Mouse (Mus musculus) kidney, embryonic 14.5 days (tissue): ENCODE measurements at regions not wholly inside any gene's neighbourhood (a gene's known extent, or its start where the extent isn't known, plus 50 kb on each side); places are given as distances from the start of the nearest gene placed in this dataset.

ENCODE experiments used
- ATAC-seq: fragments of 200-750 bp; cut with Nextera tagmentation; 2 replicates; pipeline ENCODE4 v1.8.0; 2017; ENCODE audit warnings: moderate number of reproducible peaks, mild to moderate bottlenecking, moderate TSS enrichment, moderate library complexity; ENCODE audit not compliant: low FRiP score, low TSS enrichment
- H3K27ac ChIP-seq: fragments of 300-500 bp; sonication (generic); 2 replicates; pipeline ENCODE4 v1.5.1; 2014; ENCODE audit warnings: low read depth, mild to moderate bottlenecking, low read length, moderate library complexity, mixed read lengths
- H3K27me3 ChIP-seq: fragments of 300-500 bp; sonication (generic); 2 replicates; pipeline ENCODE4 v1.6.1; 2014; ENCODE audit warnings: mild to moderate bottlenecking, low read length; ENCODE audit not compliant: control insufficient read depth, insufficient read depth
- H3K36me3 ChIP-seq: fragments of 300-500 bp; sonication (generic); 2 replicates; pipeline ENCODE4 v1.6.1; 2014; ENCODE audit warnings: low read length, mixed read lengths; ENCODE audit not compliant: control insufficient read depth, insufficient read depth
- H3K4me1 ChIP-seq: fragments of 300-500 bp; sonication (generic); 2 replicates; pipeline ENCODE4 v1.6.1; 2014; ENCODE audit warnings: low read length, mixed read lengths; ENCODE audit not compliant: control insufficient read depth, insufficient read depth
- H3K4me2 ChIP-seq: fragments of 300-500 bp; sonication (generic); replicated peaks from 2 replicates; pipeline ENCODE4 v1.6.1; 2014; ENCODE audit warnings: low read depth, mild to moderate bottlenecking, low read length
- H3K4me3 ChIP-seq: fragments of 300-500 bp; sonication (generic); 2 replicates; pipeline ENCODE4 v1.5.1; 2014; ENCODE audit warnings: mild to moderate bottlenecking, low read length
- H3K9ac ChIP-seq: fragments of 300-500 bp; sonication (generic); 2 replicates; pipeline ENCODE4 v1.6.1; 2014; ENCODE audit warnings: low read depth, mild to moderate bottlenecking, low read length, moderate library complexity
- H3K9me3 ChIP-seq: fragments of 300-500 bp; sonication (generic); 2 replicates; pipeline ENCODE4 v1.6.1; 2016; ENCODE audit warnings: low read length; ENCODE audit not compliant: control insufficient read depth
- WGBS: fragments of 180-500 bp; shearing (Covaris S2); extraction: QIAGEN DNeasy Blood & Tissue Kit; methylation state at CpG from one replicate; pipeline ENCODE4 v1.1.7; 2014; 5-methylcytosine and 5-hydroxymethylcytosine counted together

GRCm38 (mm10) chr15:61713953-61714352 is 791.1 kb upstream of the A1bg start:
- 48% methylated on average over 2 of the region's 2 CpGs for WGBS
- Histone ChIP-seq H3K27ac (no peak overlapping the region), H3K9me3 (no peaks in the 10 kb centered on the region)

GRCm38 (mm10) chr15:61708928-61709327 is 786.1 kb upstream of the A1bg start:
- 91% methylated on average over 4 of the region's 4 CpGs for WGBS
- Histone ChIP-seq H3K4me3 (no peak overlapping the region), H3K9ac (no peak overlapping the region), H3K9me3 (no peaks in the 10 kb centered on the region), H3K27me3 (no peaks in the 10 kb centered on the region), H3K4me2 (no peak overlapping the region), H3K4me1 (no peaks in the 10 kb centered on the region), H3K36me3 (no peaks in the 10 kb centered on the region), H3K27ac (no peak overlapping the region)
- no peak for ATAC-seq

More at GRCm38 (mm10) chr15:61713953-61714352, 791.1 kb upstream of the A1bg start:
- Histone ChIP-seq H3K9ac (no peak overlapping the region), H3K4me2 (no peak overlapping the region), H3K27me3 (no peaks in the 10 kb centered on the region), H3K36me3 (no peaks in the 10 kb centered on the region), H3K4me1 (no peaks in the 10 kb centered on the region), H3K4me3 (no peak overlapping the region)
- no peak for ATAC-seq

GRCm38 (mm10) chr15:61707952-61708351 is 785.1 kb upstream of the A1bg start:
- Histone ChIP-seq H3K4me1 (no peaks in the 10 kb centered on the region), H3K27me3 (no peaks in the 10 kb centered on the region), H3K9ac (no peak overlapping the region), H3K4me2 (no peak overlapping the region), H3K27ac (no peak overlapping the region), H3K4me3 (no peak overlapping the region), H3K36me3 (no peaks in the 10 kb centered on the region), H3K9me3 (no peaks in the 10 kb centered on the region)
- no peak for ATAC-seq
- 69% methylated on average over 6 of the region's 6 CpGs for WGBS

GRCm38 (mm10) chr15:61692679-61693078 is 769.9 kb upstream of the A1bg start:
- no peaks in the 10 kb centered on the region for H3K27me3 ChIP-seq
- 91% methylated on average over 1 of the region's 1 CpGs for WGBS
- H3K9me3 ChIP-seq, result no peaks in the 10 kb centered on the region
- no peak for ATAC-seq
- no peak overlapping the region for H3K4me3 ChIP-seq
- no peak overlapping the region for H3K9ac ChIP-seq
- H3K4me1 ChIP-seq, result no peaks in the 10 kb centered on the region
- no peaks in the 10 kb centered on the region for H3K36me3 ChIP-seq
- no peak overlapping the region for H3K4me2 ChIP-seq
- H3K27ac ChIP-seq, result no peak overlapping the region

GRCm38 (mm10) chr15:61690425-61690824 is 767.6 kb upstream of the A1bg start:
- no peak overlapping the region for H3K4me2 ChIP-seq
- no peak overlapping the region for H3K9ac ChIP-seq
- H3K27me3 ChIP-seq, result no peaks in the 10 kb centered on the region
- no peaks in the 10 kb centered on the region for H3K4me1 ChIP-seq
- H3K27ac ChIP-seq, result no peak overlapping the region
- 77% methylated on average over 13 of the region's 13 CpGs for WGBS
- no peaks in the 10 kb centered on the region for H3K9me3 ChIP-seq
- H3K4me3 ChIP-seq, result no peak overlapping the region
- ATAC-seq, result no peak
- no peaks in the 10 kb centered on the region for H3K36me3 ChIP-seq

GRCm38 (mm10) chr15:61689776-61690397 is 767.1 kb upstream of the A1bg start:
- H3K4me2 ChIP-seq, result no peak overlapping the region
- WGBS, result 73% methylated on average over 12 of the region's 12 CpGs
- ATAC-seq, result no peak

GRCm38 (mm10) chr15:61682968-61683367 is 760.2 kb upstream of the A1bg start:
- no peak for ATAC-seq
- Histone ChIP-seq H3K4me2 (no peak overlapping the region), H3K9me3 (no peaks in the 10 kb centered on the region), H3K27me3 (no peaks in the 10 kb centered on the region), H3K9ac (no peak overlapping the region), H3K27ac (no peak overlapping the region), H3K4me3 (no peak overlapping the region), H3K36me3 (no peaks in the 10 kb centered on the region), H3K4me1 (no peaks in the 10 kb centered on the region)
- 83% methylated on average over 4 of the region's 4 CpGs for WGBS

More at GRCm38 (mm10) chr15:61689776-61690397, 767.1 kb upstream of the A1bg start:
- H3K36me3 ChIP-seq, result no peaks in the 10 kb centered on the region
- no peaks in the 10 kb centered on the region for H3K4me1 ChIP-seq
- H3K9me3 ChIP-seq, result no peaks in the 10 kb centered on the region
- no peak overlapping the region for H3K4me3 ChIP-seq
- H3K27ac ChIP-seq, result no peak overlapping the region
- no peak overlapping the region for H3K9ac ChIP-seq
- no peaks in the 10 kb centered on the region for H3K27me3 ChIP-seq

- no peak overlapping the region for H3K9ac ChIP-seq
- no peak overlapping the region for H3K27ac ChIP-seq
- no peaks in the 10 kb centered on the region for H3K36me3 ChIP-seq
- whole genome bisulfite sequencing, result 79% methylated on average over 5 of the region's 5 CpGs
- no peak for ATAC-seq
- H3K4me3 ChIP-seq, result no peak overlapping the region
- no peak overlapping the region for H3K4me2 ChIP-seq
- H3K27me3 ChIP-seq, result no peaks in the 10 kb centered on the region
- H3K9me3 ChIP-seq, result no peaks in the 10 kb centered on the region
- no peaks in the 10 kb centered on the region for H3K4me1 ChIP-seq
Measured at GRCm38 (mm10) chr15:61670556-61670955, 747.7 kb upstream of the A1bg start.

- H3K4me1 ChIP-seq, result no peaks in the 10 kb centered on the region
- H3K9me3 ChIP-seq, result no peaks in the 10 kb centered on the region
- no peaks in the 10 kb centered on the region for H3K27me3 ChIP-seq
- H3K9ac ChIP-seq, result no peak overlapping the region
- no peak overlapping the region for H3K4me2 ChIP-seq
- no peak overlapping the region for H3K4me3 ChIP-seq
- 48% methylated on average over 3 of the region's 3 CpGs for WGBS
- H3K27ac ChIP-seq, result no peak overlapping the region
- ATAC-seq, result no peak
- H3K36me3 ChIP-seq, result no peaks in the 10 kb centered on the region
Measured at GRCm38 (mm10) chr15:61660581-61660980, 737.8 kb upstream of the A1bg start.
